8 mouse cellular contexts compared by ENCODE assay signal in genomic region chr10:67004527-67005042, GRCm38 (mm10).
DNase-seq lines count a peak whose midpoint lies in the region; ATAC-seq and TF ChIP-seq lines count a peak whose summit lies in the region.

No protein-coding gene starts in this region.

- no peak for ATAC-seq in embryonic facial prominence, embryonic 13.5 days (ENCODE audit: insufficient number of reproducible peaks, insufficient read depth, low FRiP score, low TSS enrichment, low read depth)
- no peak for ATAC-seq in hindbrain, embryonic 11.5 days (ENCODE audit: low FRiP score)
- ATAC-seq in midbrain, embryonic 11.5 days (ENCODE audit: low FRiP score) = peak; percentile 1; the same call in 1 of the 2 replicates

- peaks cover 8% of the 10 kb centered on the region for H3K4me1 ChIP-seq in lung, adult 2 months (ENCODE audit: control insufficient read depth, insufficient read depth, low read length)
- H3K4me1 ChIP-seq in embryonic facial prominence, embryonic 13.5 days = peaks cover 35% of the 10 kb centered on the region
- peaks cover 13% of the 10 kb centered on the region for H3K4me1 ChIP-seq in hindbrain, embryonic 11.5 days (replicated peaks; ENCODE audit: control insufficient read depth, insufficient read depth, low read length)
- H3K4me1 ChIP-seq in limb, embryonic 10.5 days = peaks cover 40% of the 10 kb centered on the region
- H3K4me1 ChIP-seq in midbrain, embryonic 11.5 days (ENCODE audit: control insufficient read depth, insufficient read depth, low read length) = peaks cover 24% of the 10 kb centered on the region

- WGBS in lung, adult 2 months = 6% methylated on average over 12 of the region's 12 CpGs
- WGBS in embryonic facial prominence, embryonic 13.5 days = 1% methylated on average over 12 of the region's 12 CpGs
- WGBS in hindbrain, embryonic 11.5 days = 3% methylated on average over 12 of the region's 12 CpGs
- 2% methylated on average over 12 of the region's 12 CpGs for whole genome bisulfite sequencing in limb, embryonic 10.5 days
- 7% methylated on average over 12 of the region's 12 CpGs for WGBS in midbrain, embryonic 11.5 days

- no peaks in the 10 kb centered on the region for H3K27me3 ChIP-seq in embryonic facial prominence, embryonic 13.5 days
- H3K27me3 ChIP-seq in hindbrain, embryonic 11.5 days (ENCODE audit: control insufficient read depth, insufficient read depth, low read length) = no peaks in the 10 kb centered on the region
- no peaks in the 10 kb centered on the region for H3K27me3 ChIP-seq in limb, embryonic 10.5 days (ENCODE audit: low read depth, poor library complexity, severe bottlenecking)
- H3K27me3 ChIP-seq in midbrain, embryonic 11.5 days (ENCODE audit: control insufficient read depth, insufficient read depth, low read length) = no peaks in the 10 kb centered on the region

- TF ChIP-seq CTCF in lung, adult 2 months (IDR thresholded peaks at IDR 0.05; ENCODE audit: insufficient read depth, low read length) = no peak

- H3K36me3 ChIP-seq in embryonic facial prominence, embryonic 13.5 days = no peaks in the 10 kb centered on the region
- no peaks in the 10 kb centered on the region for H3K36me3 ChIP-seq in hindbrain, embryonic 11.5 days (ENCODE audit: control insufficient read depth, insufficient read depth, low read length)
- H3K36me3 ChIP-seq in limb, embryonic 10.5 days = no peaks in the 10 kb centered on the region
- no peaks in the 10 kb centered on the region for H3K36me3 ChIP-seq in midbrain, embryonic 11.5 days (ENCODE audit: control insufficient read depth, insufficient read depth, low read length)

- peak overlapping the region; percentile 95 for H3K27ac ChIP-seq in embryonic facial prominence, embryonic 13.5 days
- peak overlapping the region; percentile 10 for H3K27ac ChIP-seq in hindbrain, embryonic 11.5 days (ENCODE audit: low read depth, low read length)
- peak overlapping the region; percentile 90 for H3K27ac ChIP-seq in limb, embryonic 10.5 days
- H3K27ac ChIP-seq in midbrain, embryonic 11.5 days (ENCODE audit: low read depth, low read length) = no peak overlapping the region

- DNase-seq in lung, adult 2 months = peak; percentile 23
- no peak for DNase-seq in lung, postnatal 25 days (ENCODE audit: low spot score)
- DNase-seq in hindbrain, embryonic 11.5 days (ENCODE audit: low spot score) = peak; percentile 49
- DNase-seq in limb, embryonic 10.5 days (ENCODE audit: low spot score) = peak; percentile 61
- DNase-seq in midbrain, embryonic 11.5 days (ENCODE audit: low spot score, missing footprints) = peak; percentile 94
- DNase-seq in thymus, postnatal 0 days (ENCODE audit: low spot score) = peak; percentile 46
- no peak for DNase-seq in gastrocnemius, postnatal 4 days (ENCODE audit: low spot score in 2 of 2)

- H3K4me2 ChIP-seq in embryonic facial prominence, embryonic 13.5 days = peak overlapping the region; percentile 67
- peak overlapping the region; percentile 58 for H3K4me2 ChIP-seq in hindbrain, embryonic 11.5 days (replicated peaks; ENCODE audit: low read depth, low read length)
- peak overlapping the region; percentile 58 for H3K4me2 ChIP-seq in midbrain, embryonic 11.5 days

- H3K9me3 ChIP-seq in embryonic facial prominence, embryonic 13.5 days = no peaks in the 10 kb centered on the region
- H3K9me3 ChIP-seq in hindbrain, embryonic 11.5 days (ENCODE audit: control insufficient read depth, low read length) = no peaks in the 10 kb centered on the region
- H3K9me3 ChIP-seq in limb, embryonic 10.5 days (replicated peaks) = no peaks in the 10 kb centered on the region
- no peaks in the 10 kb centered on the region for H3K9me3 ChIP-seq in midbrain, embryonic 11.5 days (ENCODE audit: control insufficient read depth, low read length)

- TF ChIP-seq POLR2A in lung, adult 2 months (IDR thresholded peaks at IDR 0.05; ENCODE audit: borderline replicate concordance, extremely low read depth, low read depth, low read length) = no peak

- H3K4me3 ChIP-seq in lung, adult 2 months (replicated peaks; ENCODE audit: extremely low read depth, low read depth, low read length) = peak overlapping the region; percentile 60
- peak overlapping the region; percentile 40 for H3K4me3 ChIP-seq in embryonic facial prominence, embryonic 13.5 days
- peak overlapping the region; percentile 6; the same call in 1 of the 2 replicates for H3K4me3 ChIP-seq in hindbrain, embryonic 11.5 days (ENCODE audit: low read depth, low read length)
- H3K4me3 ChIP-seq in limb, embryonic 10.5 days = peak overlapping the region; percentile 48
- H3K4me3 ChIP-seq in midbrain, embryonic 11.5 days (ENCODE audit: low read depth, low read length) = peak overlapping the region; percentile 1; the same call in 1 of the 2 replicates

- peak overlapping the region; percentile 61 for H3K9ac ChIP-seq in embryonic facial prominence, embryonic 13.5 days
- H3K9ac ChIP-seq in hindbrain, embryonic 11.5 days (ENCODE audit: low read depth, low read length) = 0 out of 2 replicates have a peak overlapping the region, but pooled peaks have one; percentile 20
- H3K9ac ChIP-seq in midbrain, embryonic 11.5 days (ENCODE audit: low read length) = peak overlapping the region; percentile 49; the same call in 1 of the 2 replicates

Comparison
In these comparisons a context has a peak if more than half of its experiments do, and no peak if none do; other contexts are left out.
1. DNase-seq: peak in lung, adult 2 months (single experiment), hindbrain, embryonic 11.5 days (single experiment), limb, embryonic 10.5 days (single experiment), midbrain, embryonic 11.5 days (single experiment) and thymus, postnatal 0 days (single experiment); none in lung, postnatal 25 days (single experiment) and gastrocnemius, postnatal 4 days (0 of 2).
2. H3K4me3 ChIP-seq: peak in every context shown above with its lines; median percentile 60 in lung, adult 2 months; 48 in limb, embryonic 10.5 days; 40 in embryonic facial prominence, embryonic 13.5 days; 6 in hindbrain, embryonic 11.5 days; 1 in midbrain, embryonic 11.5 days.
3. Peak in every context shown above with its lines, with median percentiles within 50 percentile points of each other: H3K4me2 ChIP-seq and H3K9ac ChIP-seq.